Mouse (Mus musculus) liver, postnatal 0 days (tissue): Measurements from ENCODE around the gene Tepp.

Experiments used
- CTCF ChIP-seq: sonication (generic); IDR thresholded peaks from 2 replicates; pipeline ENCODE4 v1.5.1; 2016; ENCODE audit warnings: antibody characterized with exemption, low read depth
- EP300 ChIP-seq: IDR thresholded peaks from 2 replicates; pipeline ENCODE4 v1.6.1; 2016; ENCODE audit warnings: antibody characterized with exemption, low read depth, mild to moderate bottlenecking

- TF ChIP-seq CTCF: no peak
- no peak for TF ChIP-seq EP300
Measured at GRCm38 (mm10) chr8:95369581-95370326, 59.4 kb downstream of the Tepp start.
